Mouse (Mus musculus) lung, adult 2 months (tissue): ENCODE measurements at regions not wholly inside any gene's neighbourhood (a gene's known extent, or its start where the extent isn't known, plus 50 kb on each side); places are given as distances from the start of the nearest gene placed in this dataset.

ENCODE experiments used
- CTCF ChIP-seq: fragments of 200-500 bp; IDR thresholded peaks from 2 replicates; pipeline ENCODE4 v1.5.1; 2011; ENCODE audit warnings: mild to moderate bottlenecking, low read length, control low read depth; ENCODE audit not compliant: insufficient read depth
- POLR2A ChIP-seq: fragments of 200-500 bp; IDR thresholded peaks from 2 replicates; pipeline ENCODE4 v1.6.1; 2011; ENCODE audit warnings: low read depth, mild to moderate bottlenecking, control low read depth, low read length, borderline replicate concordance; ENCODE audit errors: extremely low read depth

DNA sequence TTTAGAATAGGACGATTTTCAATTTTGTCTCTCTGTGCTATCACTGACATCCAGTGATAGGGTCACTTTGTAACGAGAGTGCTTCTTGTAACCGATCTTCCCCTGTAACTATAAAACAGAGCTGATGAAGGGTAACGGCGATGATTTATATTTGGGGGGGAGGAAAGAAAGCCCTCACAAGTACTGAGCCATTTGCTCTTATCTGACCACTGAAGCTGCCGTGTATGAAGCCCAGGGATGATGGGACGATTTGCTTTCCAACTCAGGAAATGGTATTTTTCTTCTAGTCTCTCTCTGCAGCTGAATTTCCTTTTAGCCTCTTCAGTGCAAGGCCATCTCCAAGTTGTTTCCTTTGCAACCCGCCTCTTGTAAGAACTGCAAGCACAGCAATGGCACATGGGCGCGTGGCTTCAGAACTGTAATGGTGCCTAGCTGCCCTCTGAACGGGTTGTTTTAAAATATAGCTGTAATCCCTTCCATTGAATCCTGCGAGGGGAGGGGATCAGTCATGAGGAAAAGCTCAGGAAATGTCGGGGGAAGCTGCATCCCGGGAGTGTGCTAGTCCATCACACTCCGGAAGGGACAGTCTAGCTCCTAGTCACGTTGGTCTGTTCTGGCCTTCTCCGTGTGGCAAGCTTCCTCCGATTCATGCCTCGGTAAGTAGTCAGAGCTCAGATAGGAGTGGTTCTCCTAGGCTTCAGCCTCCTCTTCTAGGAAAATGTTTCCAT, 194.1 kb downstream of the Gm13691 start:
- TF ChIP-seq CTCF (peak; percentile 13; the same call in 1 of the 2 replicates), POLR2A (peak; percentile 28; the same call in 1 of the 2 replicates)
